14 mouse cellular contexts compared by ENCODE assay signal in genomic region chr2:22627819-22628432, GRCm38 (mm10). TPM values are rescaled to one million over a fixed set of nuclear protein-coding genes. Genes with fewer than 3 reads are reported as not detected.
DNase-seq lines count a peak whose midpoint lies in the region; ATAC-seq and TF ChIP-seq lines count a peak whose summit lies in the region.
"Had no signal": no experiment of that assay in that cellular context is flagged by ENCODE, and none has a peak within 500 bp of the region (broad histone marks: within the 10 kb centered on the region; RNA-seq: fewer than 3 reads in every experiment).

No protein-coding gene starts in this region.

- no peak for TF ChIP-seq CTCF in G1E (IDR thresholded peaks at IDR 0.05; ENCODE audit: low read depth, low read length)
- no peak for TF ChIP-seq CTCF in intestine, postnatal 0 days (IDR thresholded peaks at IDR 0.05; ENCODE audit: low read depth)

- peak overlapping the region; percentile 86 for H3K9ac ChIP-seq in hindbrain, embryonic 14.5 days
- peak overlapping the region; percentile 82 for H3K9ac ChIP-seq in midbrain, embryonic 14.5 days (replicated peaks; ENCODE audit: low read length)
- H3K9ac ChIP-seq in intestine, postnatal 0 days (ENCODE audit: low read depth, low read length), result no peak overlapping the region

- no peak for DNase-seq in G1E (ENCODE audit: low spot score)
- peak; percentile 10 for DNase-seq in MN1 (ENCODE audit: low spot score)
- DNase-seq in hindbrain, embryonic 14.5 days (ENCODE audit: low spot score), result peak; percentile 45
- peak; percentile 54 for DNase-seq in midbrain, embryonic 14.5 days
- DNase-seq in layer of hippocampus, adult 18-20 months (ENCODE audit: low spot score in 2 of 2), result no peak
- DNase-seq in kidney, postnatal 36 days, result no peak
- DNase-seq: adrenal gland, adult 2 months; heart, postnatal 14 days; kidney, adult 2 months; lung, adult 18-20 months had no signal

- H3K27me3 ChIP-seq in G1E (ENCODE audit: insufficient read depth, low read length), result peaks cover 16% of the 10 kb centered on the region
- H3K27me3 ChIP-seq in hindbrain, embryonic 14.5 days (ENCODE audit: control insufficient read depth, insufficient read depth, low read length), result peaks cover 48% of the 10 kb centered on the region
- H3K27me3 ChIP-seq in midbrain, embryonic 14.5 days (ENCODE audit: control insufficient read depth, insufficient read depth, low read length), result peaks cover 24% of the 10 kb centered on the region
- H3K27me3 ChIP-seq in intestine, postnatal 0 days (replicated peaks; ENCODE audit: control insufficient read depth, insufficient read depth, low read length), result peaks cover 49% of the 10 kb centered on the region
- H3K27me3 ChIP-seq: CH12.LX had no signal

- H3K4me1 ChIP-seq in G1E (ENCODE audit: insufficient read depth, low read depth, low read length), result peaks cover 5% of the 10 kb centered on the region
- H3K4me1 ChIP-seq in hindbrain, embryonic 14.5 days (replicated peaks; ENCODE audit: control insufficient read depth, insufficient read depth, low read length), result 0 out of 2 replicates have a peak, but pooled peaks cover 12% of the 10 kb centered on the region
- H3K4me1 ChIP-seq in midbrain, embryonic 14.5 days (ENCODE audit: control insufficient read depth, insufficient read depth, low read length), result no peaks in the 10 kb centered on the region
- H3K4me1 ChIP-seq in intestine, postnatal 0 days (replicated peaks; ENCODE audit: control insufficient read depth, insufficient read depth, low read length), result no peaks in the 10 kb centered on the region

- H3K4me2 ChIP-seq in hindbrain, embryonic 14.5 days (replicated peaks), result peak overlapping the region; percentile 85
- H3K4me2 ChIP-seq in midbrain, embryonic 14.5 days (ENCODE audit: low read length), result peak overlapping the region; percentile 78
- H3K4me2 ChIP-seq in intestine, postnatal 0 days (replicated peaks; ENCODE audit: low read depth), result no peak overlapping the region

- peak overlapping the region; percentile 96 for H3K27ac ChIP-seq in hindbrain, embryonic 14.5 days
- H3K27ac ChIP-seq in midbrain, embryonic 14.5 days (replicated peaks; ENCODE audit: low read depth, low read length), result peak overlapping the region; percentile 97
- no peak overlapping the region for H3K27ac ChIP-seq in intestine, postnatal 0 days (ENCODE audit: low read depth, low read length)

- peak; percentile 82 for ATAC-seq in G1E (ENCODE audit: extremely low read depth, insufficient number of reproducible peaks, low FRiP score, poor library complexity, severe bottlenecking)
- peak; percentile 49 for ATAC-seq in hindbrain, embryonic 14.5 days (ENCODE audit: low FRiP score)
- ATAC-seq in midbrain, embryonic 14.5 days (ENCODE audit: low FRiP score, low TSS enrichment), result 0 out of 2 replicates have a peak, but pooled peaks have one; percentile 49
- ATAC-seq in intestine, postnatal 0 days, result no peak

- H3K9me3 ChIP-seq in G1E (replicated peaks), result peaks cover 7% of the 10 kb centered on the region; the same call in 1 of the 2 replicates
- no peaks in the 10 kb centered on the region for H3K9me3 ChIP-seq in hindbrain, embryonic 14.5 days (ENCODE audit: control insufficient read depth, low read length)
- no peaks in the 10 kb centered on the region for H3K9me3 ChIP-seq in midbrain, embryonic 14.5 days (ENCODE audit: control insufficient read depth, low read length)
- no peaks in the 10 kb centered on the region for H3K9me3 ChIP-seq in intestine, postnatal 0 days (ENCODE audit: control insufficient read depth)

- H3K36me3 ChIP-seq in G1E (replicated peaks), result no peaks in the 10 kb centered on the region
- peaks cover 17% of the 10 kb centered on the region for H3K36me3 ChIP-seq in hindbrain, embryonic 14.5 days (replicated peaks; ENCODE audit: control insufficient read depth, insufficient read depth)
- peaks cover 8% of the 10 kb centered on the region for H3K36me3 ChIP-seq in midbrain, embryonic 14.5 days (ENCODE audit: control insufficient read depth, insufficient read depth, low read length)
- H3K36me3 ChIP-seq in intestine, postnatal 0 days (ENCODE audit: control insufficient read depth, insufficient read depth), result no peaks in the 10 kb centered on the region

- WGBS in hindbrain, embryonic 14.5 days, result 14% methylated on average over 5 of the region's 5 CpGs
- WGBS in midbrain, embryonic 14.5 days, result 16% methylated on average over 5 of the region's 5 CpGs
- WGBS in intestine, postnatal 0 days, result 35% methylated on average over 5 of the region's 5 CpGs

- H3K4me3 ChIP-seq in G1E (ENCODE audit: low read depth, low read length), result no peak overlapping the region
- peak overlapping the region; percentile 56 for H3K4me3 ChIP-seq in hindbrain, embryonic 14.5 days (replicated peaks; ENCODE audit: low read length)
- peak overlapping the region; percentile 54 for H3K4me3 ChIP-seq in midbrain, embryonic 14.5 days (replicated peaks; ENCODE audit: low read depth, low read length)
- H3K4me3 ChIP-seq in intestine, postnatal 0 days (ENCODE audit: low read depth, low read length), result no peak overlapping the region
- H3K4me3 ChIP-seq: megakaryocyte, embryonic 14.5 days had no signal

RNA-seq across cellular contexts. Expression of gene Gad2, which starts 5.9 kb away (rescaled TPM):
- total RNA-seq in G1E (2014; fragmentation: Nextera tagmentation), result not detected in 2 replicates
- 0.11 and 0.12 TPM in 2 replicates for total RNA-seq in G1E (2017)
- polyA plus RNA-seq in G1E (2012), result not detected in 2 replicates
- 34.7 and 35.1 TPM in 2 replicates for polyA plus RNA-seq in hindbrain, embryonic 14.5 days (2014; fragmentation: Nextera tagmentation; extraction: Ambion mirVana)
- 58.7 and 62.4 TPM in 2 replicates for polyA plus RNA-seq in midbrain, embryonic 14.5 days (2014; fragmentation: Nextera tagmentation; extraction: Ambion mirVana)
- polyA plus RNA-seq in intestine, postnatal 0 days (2015; fragmentation: Nextera tagmentation; extraction: Ambion mirVana), result not detected in 2 replicates
- total RNA-seq in layer of hippocampus, adult 18-20 months (2021), result 10 to 100 TPM; 85.7 to 85.8 TPM
- total RNA-seq: adrenal gland, adult 2 months; heart, postnatal 14 days had no signal
- polyA plus RNA-seq: adrenal gland, adult 2 months; gonadal fat pad, adult 2 months; kidney, adult 2 months had no signal

Comparison
In these comparisons a context has a peak if more than half of its experiments do, and no peak if none do; other contexts are left out.
1. DNase-seq: peak in MN1 (single experiment), hindbrain, embryonic 14.5 days (single experiment) and midbrain, embryonic 14.5 days (single experiment); none in G1E (single experiment), layer of hippocampus, adult 18-20 months (0 of 2) and kidney, postnatal 36 days (0 of 2).
2. H3K4me3 ChIP-seq: peak in hindbrain, embryonic 14.5 days (single experiment) and midbrain, embryonic 14.5 days (single experiment); none in G1E (single experiment) and intestine, postnatal 0 days (single experiment).
3. RNA of gene Gad2, which starts 5.9 kb away (polyA plus RNA-seq): 58.7 to 62.4 TPM in midbrain, embryonic 14.5 days and 34.7 to 35.1 TPM in hindbrain, embryonic 14.5 days; not detected in G1E and not detected in intestine, postnatal 0 days; every median in the first group is over 10 times any median in the second.